Mouse (Mus musculus): ENCODE results near the gene Gm7361.

DNA sequence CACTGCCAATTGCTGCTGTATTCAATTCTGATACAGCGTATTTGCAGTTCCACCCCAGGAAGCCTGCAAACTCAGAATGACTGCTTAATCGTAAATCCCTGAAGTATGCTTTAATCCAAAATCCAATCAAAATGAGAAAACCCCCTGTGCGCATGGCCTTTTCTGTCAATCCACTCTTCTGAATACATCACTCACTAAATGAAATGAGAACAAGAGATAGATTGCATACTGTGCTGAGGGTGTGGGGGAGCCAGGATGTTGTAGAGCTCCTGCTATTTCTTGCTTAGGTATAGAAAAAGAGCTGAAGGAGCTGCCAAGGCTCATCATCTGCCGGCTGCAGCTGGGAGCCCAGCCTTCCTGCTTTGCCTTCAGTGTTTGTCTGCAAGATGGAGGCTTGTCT is 46.5 kb upstream of the Gm7361 start:
- TF ChIP-seq POLR2A (IDR thresholded peaks at IDR 0.05; ENCODE audit: borderline replicate concordance, extremely low read depth, low read depth, low read length) (no peak), CTCF (IDR thresholded peaks at IDR 0.05; ENCODE audit: insufficient read depth, low read length) (no peak)

All from lung, adult 2 months (tissue).